In genomic region chr1:79860411-79861039, GRCm38 (mm10) we compare ENCODE assay signal across 10 mouse cellular contexts. TPM values are rescaled to one million over a fixed set of nuclear protein-coding genes. Genes with fewer than 3 reads are reported as not detected.
DNase-seq lines count a peak whose midpoint lies in the region; ATAC-seq and TF ChIP-seq lines count a peak whose summit lies in the region.
"Had no signal": no experiment of that assay in that cellular context is flagged by ENCODE, and none has a peak within 500 bp of the region (broad histone marks: within the 10 kb centered on the region; RNA-seq: fewer than 3 reads in every experiment).

No protein-coding gene starts in this region.

- H3K4me1 ChIP-seq in heart, embryonic 14.5 days (ENCODE audit: control insufficient read depth in 2 of 2, insufficient read depth in 2 of 2, low read length in 2 of 2) = peaks cover 10 to 35% of the 10 kb centered on the region in 2 experiments
- peaks cover 9% of the 10 kb centered on the region; the same call in 1 of the 2 replicates for H3K4me1 ChIP-seq in neural tube, embryonic 11.5 days (ENCODE audit: control insufficient read depth, insufficient read depth, low read length)
- peaks cover 3% of the 10 kb centered on the region; the same call in 1 of the 2 replicates for H3K4me1 ChIP-seq in intestine, postnatal 0 days (replicated peaks; ENCODE audit: control insufficient read depth, insufficient read depth, low read length)
- peaks cover 11% of the 10 kb centered on the region for H3K4me1 ChIP-seq in olfactory bulb, adult 2 months (ENCODE audit: control insufficient read depth, insufficient read depth, low read length)

- H3K27ac ChIP-seq in heart, embryonic 14.5 days (replicated peaks in 1 of 2; ENCODE audit: control insufficient read depth in 1 of 2, insufficient read depth in 1 of 2, low read depth in 2 of 2, low read length in 2 of 2) = peak overlapping the region; percentile 35 to 71; a peak in 3 of 4 replicates
- H3K27ac ChIP-seq in neural tube, embryonic 11.5 days (ENCODE audit: low read depth, low read length) = no peak overlapping the region
- no peak overlapping the region for H3K27ac ChIP-seq in intestine, postnatal 0 days (ENCODE audit: low read depth, low read length)
- H3K27ac ChIP-seq in olfactory bulb, adult 2 months (ENCODE audit: insufficient read depth, low read depth, low read length) = 0 out of 2 replicates have a peak overlapping the region, but pooled peaks have one; percentile 16
- H3K27ac ChIP-seq: forebrain, embryonic 13.5 days had no signal

- DNase-seq in heart, adult 8-10 months (ENCODE audit: low spot score) = no peak
- DNase-seq in neural tube, embryonic 11.5 days (ENCODE audit: low spot score) = peak; percentile 21
- DNase-seq in neural tube, embryonic 10.5 days (ENCODE audit: extremely low spot score, low spot score) = no peak
- no peak for DNase-seq in thymus, postnatal 36 days
- no peak for DNase-seq in Muller cell, postnatal 12 days (ENCODE audit: inconsistent ontology term)

- H3K4me2 ChIP-seq in heart, embryonic 14.5 days (ENCODE audit: low read length) = peak overlapping the region; percentile 41
- no peak overlapping the region for H3K4me2 ChIP-seq in neural tube, embryonic 11.5 days (ENCODE audit: low read depth)
- peak overlapping the region; percentile 27; the same call in 1 of the 2 replicates for H3K4me2 ChIP-seq in intestine, postnatal 0 days (replicated peaks; ENCODE audit: low read depth)
- H3K4me2 ChIP-seq: forebrain, embryonic 13.5 days had no signal

- WGBS in heart, embryonic 14.5 days = 22% methylated on average over 12 of the region's 12 CpGs
- WGBS in neural tube, embryonic 11.5 days = 46% methylated on average over 12 of the region's 12 CpGs
- WGBS in intestine, postnatal 0 days = 45% methylated on average over 12 of the region's 12 CpGs
- 50% methylated on average over 12 of the region's 12 CpGs for WGBS in olfactory bulb, adult 2 months

- no peak for TF ChIP-seq CTCF in intestine, postnatal 0 days (IDR thresholded peaks at IDR 0.05; ENCODE audit: low read depth)
- TF ChIP-seq CTCF in olfactory bulb, adult 2 months (IDR thresholded peaks at IDR 0.05; ENCODE audit: insufficient read depth, low read depth, low read length) = no peak

- H3K4me3 ChIP-seq in heart, embryonic 14.5 days (ENCODE audit: control insufficient read depth in 1 of 2, insufficient read depth in 1 of 2, low read depth in 1 of 2, low read length in 2 of 2) = no peak overlapping the region
- no peak overlapping the region for H3K4me3 ChIP-seq in neural tube, embryonic 11.5 days (ENCODE audit: low read depth, low read length)
- no peak overlapping the region for H3K4me3 ChIP-seq in intestine, postnatal 0 days (ENCODE audit: low read depth, low read length)
- no peak overlapping the region for H3K4me3 ChIP-seq in olfactory bulb, adult 2 months (ENCODE audit: insufficient read depth, low read depth, low read length)
- H3K4me3 ChIP-seq: forebrain, embryonic 13.5 days had no signal

- ATAC-seq in heart, embryonic 14.5 days (ENCODE audit: insufficient number of reproducible peaks, insufficient read depth, low FRiP score, low read depth) = no peak
- peak; percentile 6; the same call in 1 of the 2 replicates for ATAC-seq in neural tube, embryonic 11.5 days (ENCODE audit: insufficient read depth, low FRiP score, low TSS enrichment)
- no peak for ATAC-seq in intestine, postnatal 0 days
- ATAC-seq: forebrain, embryonic 13.5 days had no signal

- TF ChIP-seq POLR2A in olfactory bulb, adult 2 months (IDR thresholded peaks at IDR 0.05; ENCODE audit: insufficient read depth, low read depth, low read length) = no peak

- no peak overlapping the region for H3K9ac ChIP-seq in heart, embryonic 14.5 days (ENCODE audit: low read length)
- H3K9ac ChIP-seq in neural tube, embryonic 11.5 days (ENCODE audit: low read length) = no peak overlapping the region
- H3K9ac ChIP-seq in intestine, postnatal 0 days (ENCODE audit: low read depth, low read length) = no peak overlapping the region
- H3K9ac ChIP-seq: forebrain, embryonic 13.5 days had no signal

- H3K27me3 ChIP-seq in heart, embryonic 14.5 days (ENCODE audit: control insufficient read depth, insufficient read depth, low read length) = no peaks in the 10 kb centered on the region
- H3K27me3 ChIP-seq in neural tube, embryonic 11.5 days (ENCODE audit: control insufficient read depth, insufficient read depth, low read length) = peaks cover 3% of the 10 kb centered on the region; the same call in 1 of the 2 replicates
- H3K27me3 ChIP-seq in intestine, postnatal 0 days (replicated peaks; ENCODE audit: control insufficient read depth, insufficient read depth, low read length) = peaks cover 14% of the 10 kb centered on the region; the same call in 1 of the 2 replicates

- H3K9me3 ChIP-seq in heart, embryonic 14.5 days (ENCODE audit: control insufficient read depth, low read length) = no peaks in the 10 kb centered on the region
- no peaks in the 10 kb centered on the region for H3K9me3 ChIP-seq in neural tube, embryonic 11.5 days (ENCODE audit: control insufficient read depth, low read length)
- H3K9me3 ChIP-seq in intestine, postnatal 0 days (ENCODE audit: control insufficient read depth) = no peaks in the 10 kb centered on the region
- H3K9me3 ChIP-seq: forebrain, embryonic 13.5 days had no signal

- H3K36me3 ChIP-seq in heart, embryonic 14.5 days (ENCODE audit: control insufficient read depth, insufficient read depth, low read length) = no peaks in the 10 kb centered on the region
- no peaks in the 10 kb centered on the region for H3K36me3 ChIP-seq in neural tube, embryonic 11.5 days (ENCODE audit: control insufficient read depth, insufficient read depth, low read length)
- no peaks in the 10 kb centered on the region for H3K36me3 ChIP-seq in intestine, postnatal 0 days (ENCODE audit: control insufficient read depth, insufficient read depth)
- H3K36me3 ChIP-seq: G1E had no signal

RNA-seq across cellular contexts. Expression of gene Serpine2, which starts 0.5 kb away (rescaled TPM):
- polyA plus RNA-seq in heart, embryonic 14.5 days (2014; fragmentation: Nextera tagmentation; extraction: Ambion mirVana) = 128 and 156 TPM in 2 replicates
- total RNA-seq in heart, adult 8-10 months (2022) = 10 to 100 TPM; 16.6 to 24.1 (median 21.8) TPM
- 116 and 122 TPM in 2 replicates for polyA plus RNA-seq in neural tube, embryonic 11.5 days (2014; fragmentation: Nextera tagmentation; extraction: Ambion mirVana)
- 39.2 and 41.6 TPM in 2 replicates for polyA plus RNA-seq in intestine, postnatal 0 days (2015; fragmentation: Nextera tagmentation; extraction: Ambion mirVana)
- polyA plus RNA-seq in olfactory bulb, adult 2 months (2012; ENCODE audit: insufficient read depth, insufficient read length, low replicate concordance, missing spikeins) = 393 TPM in 1 of 2 replicates, not detected in the other
- polyA plus RNA-seq: G1E had no signal

Comparison
In these comparisons a context has a peak if more than half of its experiments do, and no peak if none do; other contexts are left out.
1. H3K27ac ChIP-seq: peak in heart, embryonic 14.5 days (2 of 2) and olfactory bulb, adult 2 months (single experiment); none in neural tube, embryonic 11.5 days (single experiment) and intestine, postnatal 0 days (single experiment).